Mouse (Mus musculus) cerebellum, adult 9-11 months (tissue): ENCODE measurements around the gene Fut1.
A peak's percentile ranks its signal among the peaks of the same experiment; 100 is the strongest.

ENCODE experiments used
- DNase-seq: peaks from one replicate; pipeline ENCODE4 v3.0.0; 2022

Fut1 gene

DNA sequence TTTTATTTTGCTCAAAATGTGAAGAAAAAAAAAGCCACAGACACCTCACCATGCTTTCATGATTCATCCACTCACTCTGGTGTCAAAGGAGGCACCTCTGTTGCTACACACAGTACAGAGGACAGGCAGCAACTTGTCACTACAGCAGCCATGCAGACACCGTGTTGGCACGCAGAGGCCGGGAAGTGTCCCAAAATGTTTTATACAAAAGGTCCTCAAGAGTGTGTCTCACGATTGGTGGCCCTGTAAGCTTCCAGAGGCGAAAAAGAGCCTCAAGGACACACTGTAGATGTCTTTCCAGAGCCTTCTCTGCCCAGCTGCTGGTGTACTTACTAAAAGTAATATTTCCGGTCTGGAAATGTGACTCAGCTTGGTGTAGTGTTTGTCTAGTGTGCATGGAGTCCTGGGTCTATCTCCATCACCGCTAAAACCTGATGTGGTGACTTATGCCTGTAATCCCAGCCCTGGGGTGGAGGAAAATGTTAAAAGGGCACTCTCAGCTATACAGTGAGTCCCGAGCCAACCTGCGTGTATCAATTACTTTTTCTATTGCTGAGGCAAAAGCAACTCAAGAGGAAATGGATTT, 11.3 kb upstream of the Fut1 start:
- no peak for DNase-seq

- no peak for DNase-seq
Observed at GRCm38 (mm10) chr7:45609511-45609910, 7.6 kb upstream of the Fut1 start.

GRCm38 (mm10) chr7:45616277-45616676, 812 bp upstream of the Fut1 start:
- no peak for DNase-seq

DNA sequence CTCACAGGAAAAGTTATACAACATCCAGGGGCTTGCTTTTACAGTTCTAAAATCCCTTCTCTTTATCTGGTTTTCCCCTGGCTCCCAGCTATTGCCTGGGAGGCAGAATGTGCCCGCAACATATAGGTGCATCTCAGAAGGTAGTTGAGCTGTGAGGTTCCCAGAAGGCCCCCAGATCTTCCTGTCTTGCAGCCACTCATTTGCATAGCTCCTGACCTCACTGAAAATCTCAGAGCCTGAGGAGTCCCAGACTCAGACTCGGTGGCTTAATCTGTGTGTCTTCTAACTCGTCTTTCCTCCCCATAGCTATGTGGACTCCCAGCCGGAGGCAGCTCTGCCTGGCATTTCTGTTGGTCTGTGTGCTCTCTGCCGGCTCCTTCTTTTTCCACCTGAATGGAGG, 1.2 kb downstream of the Fut1 start:
- no peak for DNase-seq

DNA sequence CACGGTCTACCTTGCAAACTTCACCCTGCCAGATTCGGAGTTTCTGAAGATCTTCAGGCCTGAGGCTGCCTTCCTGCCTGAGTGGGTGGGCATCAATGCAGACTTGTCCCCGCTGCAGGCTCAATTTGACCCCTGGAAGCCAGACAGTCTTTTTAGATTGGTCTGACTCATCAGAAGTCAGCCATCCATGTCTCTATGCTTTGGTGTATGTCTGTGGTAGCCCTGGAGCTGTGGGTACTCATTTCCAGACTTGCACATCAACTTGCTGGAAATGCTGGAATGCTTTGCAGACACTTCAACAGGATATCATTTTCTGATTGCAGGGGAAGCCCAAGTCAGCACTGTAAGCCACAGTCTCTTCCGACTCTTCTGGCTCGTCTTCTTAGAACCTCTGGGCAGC, 2.5 kb downstream of the Fut1 start:
- DNase-seq: no peak

GRCm38 (mm10) chr7:45621443-45621842, 4.4 kb downstream of the Fut1 start, which contains the start of gene Izumo1:
Gene Izumo1 (plus strand): TSS chr7:45621811.
- no peak for DNase-seq

DNA sequence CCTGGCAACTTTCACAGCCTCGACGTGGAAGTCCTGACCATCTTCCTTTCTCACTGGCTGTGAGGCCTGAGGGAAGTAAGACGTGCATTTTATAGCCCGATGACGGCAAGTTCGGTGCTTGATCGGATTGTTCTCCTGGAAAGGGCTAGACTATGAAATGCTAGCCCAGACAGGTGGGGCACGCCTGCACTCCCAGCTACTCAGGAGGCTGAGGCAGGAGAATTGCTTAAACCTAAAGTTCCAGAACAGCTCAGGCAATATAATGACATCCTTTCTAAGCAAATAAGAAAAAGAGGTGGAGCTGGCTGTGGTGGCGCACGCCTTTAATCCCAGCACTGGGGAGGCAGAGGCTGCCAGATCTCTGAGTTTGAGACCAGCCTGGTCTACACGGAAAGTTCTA, 6.4 kb downstream of the Fut1 start:
- DNase-seq: no peak

DNA sequence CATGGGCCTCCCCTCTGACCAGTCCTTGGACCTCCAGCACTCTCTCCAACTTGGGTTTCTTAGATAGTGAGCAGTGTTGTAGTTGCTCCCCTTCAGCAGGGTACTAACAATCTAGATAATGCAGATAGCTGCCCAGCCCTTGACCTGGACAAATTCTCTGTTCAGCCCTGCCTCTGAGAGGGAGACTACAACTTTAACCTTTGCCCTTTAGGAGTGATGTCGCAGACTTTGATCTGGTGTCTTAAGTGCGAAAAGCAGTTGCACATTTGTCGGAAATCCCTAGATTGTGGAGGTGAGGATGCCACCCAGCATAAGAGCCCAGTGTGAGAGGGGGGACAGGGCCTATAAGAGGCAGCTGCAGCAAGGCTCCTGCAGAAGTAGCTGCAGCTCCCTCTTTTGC, 7.6 kb downstream of the Fut1 start:
- no peak for DNase-seq

GRCm38 (mm10) chr7:45625481-45625880, 8.4 kb downstream of the Fut1 start:
- DNase-seq: peak; percentile 29

GRCm38 (mm10) chr7:45626571-45627076, 9.5 kb downstream of the Fut1 start:
- no peak for DNase-seq

GRCm38 (mm10) chr7:45627261-45627660, 10.2 kb downstream of the Fut1 start, which contains the start of gene Rasip1:
Gene Rasip1 (plus strand): TSS chr7:45627488.
- no peak for DNase-seq

- peak; percentile 94 for DNase-seq
Observed at GRCm38 (mm10) chr7:45628364-45629294, 11.5 kb downstream of the Fut1 start.

DNA sequence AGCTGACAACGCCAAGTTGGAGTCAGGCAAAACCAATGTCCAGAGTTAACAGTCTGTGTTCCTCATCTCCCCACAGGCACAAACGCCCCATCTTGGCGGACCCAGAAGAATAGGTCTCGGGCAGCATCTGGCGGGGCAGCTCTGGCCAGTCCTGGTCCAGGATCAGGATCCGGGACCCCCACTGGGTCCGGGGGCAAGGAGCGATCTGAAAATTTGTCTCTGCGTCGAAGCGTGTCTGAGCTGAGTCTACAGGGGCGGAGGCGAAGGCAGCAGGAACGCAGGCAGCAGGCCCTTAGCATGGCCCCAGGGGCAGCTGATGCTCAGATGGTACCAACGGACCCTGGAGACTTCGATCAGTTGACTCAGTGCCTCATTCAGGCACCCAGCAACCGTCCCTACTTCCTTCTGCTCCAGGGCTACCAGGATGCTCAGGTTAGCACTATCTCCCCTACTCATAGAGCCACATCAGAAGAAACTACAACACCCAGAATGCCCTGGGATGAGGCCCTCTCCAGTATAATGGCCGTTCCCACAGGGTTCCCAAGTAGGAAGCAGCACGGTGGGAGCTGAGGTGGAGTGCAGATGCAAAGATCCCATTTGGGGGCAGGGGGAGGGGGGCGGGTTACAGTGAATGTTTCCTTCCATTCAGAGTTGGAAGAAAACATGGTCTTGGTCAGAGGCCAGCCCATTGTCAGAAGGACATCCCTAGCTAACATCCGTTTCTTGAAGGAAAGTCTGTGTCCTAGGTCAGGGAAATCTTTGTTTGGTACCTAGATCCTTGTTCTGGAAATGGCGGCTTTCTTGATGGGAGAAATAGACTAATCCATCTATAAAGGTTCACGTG, 13.2 kb downstream of the Fut1 start:
- DNase-seq: peak; percentile 66

DNA sequence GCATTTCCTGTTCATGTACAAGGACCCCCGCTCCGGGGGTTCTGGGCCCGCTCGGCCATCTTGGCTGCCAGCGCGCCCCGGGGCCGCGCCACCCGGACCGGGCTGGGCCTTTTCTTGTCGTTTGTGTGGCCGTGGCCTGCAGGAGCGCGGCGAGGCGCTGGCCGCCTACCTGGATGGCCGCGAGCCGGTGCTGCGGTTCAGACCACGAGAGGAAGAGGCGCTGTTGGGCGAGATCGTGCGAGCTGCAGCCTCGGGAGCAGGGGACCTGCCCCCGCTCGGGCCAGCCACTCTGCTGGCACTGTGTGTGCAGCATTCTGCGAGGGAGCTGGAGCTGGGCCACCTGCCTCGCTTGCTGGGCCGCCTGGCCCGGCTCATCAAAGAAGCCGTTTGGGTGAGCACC, 15.4 kb downstream of the Fut1 start:
- peak; percentile 85 for DNase-seq

DNA sequence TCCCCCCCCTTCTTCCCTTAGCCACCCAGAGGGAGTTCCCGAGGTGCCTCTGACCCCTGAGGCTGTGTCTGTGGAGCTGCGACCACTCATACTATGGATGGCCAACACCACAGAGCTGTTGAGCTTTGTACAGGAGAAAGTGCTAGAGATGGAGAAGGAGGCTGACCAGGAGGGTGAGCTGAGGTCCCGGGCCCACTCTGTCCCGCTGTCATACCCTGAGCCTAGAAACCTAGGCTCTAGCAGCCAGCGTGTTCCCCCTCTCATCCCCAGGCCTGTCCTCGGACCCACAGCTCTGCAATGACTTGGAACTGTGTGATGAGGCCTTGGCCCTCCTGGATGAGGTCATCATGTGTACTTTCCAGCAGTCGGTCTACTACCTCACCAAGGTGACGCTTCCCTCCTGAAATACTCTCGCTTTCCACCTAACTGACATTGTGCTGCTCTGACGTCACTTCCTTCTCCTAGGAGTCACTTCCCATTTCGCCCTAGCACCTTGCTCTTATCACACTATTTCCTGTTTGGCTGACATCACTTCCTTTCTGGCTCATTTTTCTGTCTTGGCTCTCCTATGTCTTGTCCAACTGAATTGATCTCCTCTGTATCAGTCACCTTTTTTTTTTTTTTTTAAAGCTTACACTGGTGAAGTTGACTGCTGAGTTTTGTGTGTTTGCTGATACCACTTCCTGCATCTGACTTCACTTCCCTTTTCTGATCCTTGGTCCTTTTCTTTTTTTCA, 18.0 kb downstream of the Fut1 start:
- DNase-seq: peak; percentile 43

GRCm38 (mm10) chr7:45635711-45636688, 18.9 kb downstream of the Fut1 start:
- peak; percentile 53 for DNase-seq

GRCm38 (mm10) chr7:45637710-45638109, 20.6 kb downstream of the Fut1 start:
- peak; percentile 67 for DNase-seq

- peak; percentile 99 for DNase-seq
Observed at GRCm38 (mm10) chr7:45638623-45639401, 21.7 kb downstream of the Fut1 start.

DNA sequence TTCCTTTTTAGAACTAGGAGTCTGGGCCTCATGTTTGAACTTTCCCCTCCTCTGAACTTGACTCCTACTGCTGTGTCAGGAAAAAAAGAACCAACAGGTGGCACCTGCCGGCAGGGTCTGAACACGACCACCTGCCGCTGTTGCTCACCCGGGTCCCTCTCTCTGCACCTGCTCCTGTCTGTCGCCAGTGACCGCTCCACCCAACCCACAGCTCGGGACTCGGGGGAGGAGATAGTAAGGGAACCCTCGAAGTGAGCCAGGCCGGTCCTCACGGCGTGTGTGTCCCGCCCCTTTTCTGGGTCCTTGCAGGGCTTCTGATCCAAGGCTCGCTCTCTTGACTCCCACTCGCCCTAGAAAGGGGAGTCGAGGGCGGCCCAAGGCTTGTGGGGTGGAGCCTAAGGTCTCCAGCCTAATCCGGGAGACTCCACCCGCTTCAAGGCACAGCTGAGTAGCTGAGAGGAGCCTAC, 22.5 kb downstream of the Fut1 start, which contains the start of gene Mamstr:
Mamstr (plus strand) TSS at position 417 of the 467 bp plus-strand sequence.
- DNase-seq: peak; percentile 81
